Mouse (Mus musculus) MEL (cell line): ENCODE results near the gene Cdc40.

Experiments
- CTCF ChIP-seq, 3 experiments: IDR thresholded peaks in 2 of 3; conservative IDR thresholded peaks in 1 of 3; 2 replicates each; pipeline ENCODE4 v1.5.1; 2011 to 2012; ENCODE audit warnings: low read length in 3 of 3, low read depth in 2 of 3, mild to moderate bottlenecking in 2 of 3, improper control_type of control experiment in 1 of 3, inconsistent platforms in 1 of 3, mixed read lengths in 1 of 3, moderate library complexity in 1 of 3; ENCODE audit not compliant: control insufficient read depth in 1 of 3, insufficient read depth in 1 of 3, poor library complexity in 1 of 3, severe bottlenecking in 1 of 3
- E2F4 ChIP-seq: IDR thresholded peaks from 2 replicates; pipeline ENCODE4 v1.6.1; 2011; ENCODE audit warnings: low read depth, low read length, improper control_type of control experiment, borderline replicate concordance
- GABPA ChIP-seq: IDR thresholded peaks from 2 replicates; pipeline ENCODE4 v1.6.1; 2012; ENCODE audit warnings: low read depth, mild to moderate bottlenecking, inconsistent platforms, low read length, improper control_type of control experiment, moderate library complexity
- GATA1 ChIP-seq: IDR thresholded peaks from 2 replicates; pipeline ENCODE4 v1.6.1; 2011; ENCODE audit warnings: low read depth, low read length, improper control_type of control experiment
- HCFC1 ChIP-seq: IDR thresholded peaks from 2 replicates; pipeline ENCODE4 v1.6.1; 2012; ENCODE audit warnings: low read depth, mild to moderate bottlenecking, inconsistent platforms, low read length, improper control_type of control experiment, moderate library complexity
- MAFK ChIP-seq: IDR thresholded peaks from 2 replicates; pipeline ENCODE4 v1.6.1; 2011; ENCODE audit warnings: low read depth, mild to moderate bottlenecking, low read length, improper control_type of control experiment, borderline replicate concordance
- SMC3 ChIP-seq: IDR thresholded peaks from 2 replicates; pipeline ENCODE4 v1.6.1; 2011; ENCODE audit warnings: low read depth, low read length, improper control_type of control experiment
- ZKSCAN1 ChIP-seq: IDR thresholded peaks from 2 replicates; pipeline ENCODE4 v1.6.1; 2012; ENCODE audit warnings: low read depth, mild to moderate bottlenecking, inconsistent platforms, low read length, improper control_type of control experiment, moderate library complexity

- TF ChIP-seq CTCF (IDR thresholded peaks at IDR 0.05 in 2 of 3, conservative IDR thresholded peaks at IDR 0.05 in 1 of 3; ENCODE audit: control insufficient read depth in 1 of 3, insufficient read depth in 1 of 3, low read depth in 2 of 3, low read length in 3 of 3, poor library complexity in 1 of 3, severe bottlenecking in 1 of 3), result peak; percentile 54 to 70 (median 64)
- TF ChIP-seq MAFK, result no peak
- TF ChIP-seq GATA1, result no peak
- no peak for TF ChIP-seq GABPA
- no peak for TF ChIP-seq E2F4
- no peak for TF ChIP-seq ZKSCAN1
- TF ChIP-seq HCFC1, result no peak
- TF ChIP-seq SMC3, result peak; percentile 57
Measured at GRCm38 (mm10) chr10:40813627-40814026, 69.5 kb downstream of the Cdc40 start.
